Mouse (Mus musculus) hindbrain, postnatal 0 days (tissue): Measurements from ENCODE around the gene Wwtr1. TPM values are rescaled to one million over a fixed set of nuclear protein-coding genes. Genes with fewer than 3 reads are reported as not detected.
A peak's percentile ranks its signal among the peaks of the same experiment; 100 is the strongest.

Experiments
- ATAC-seq: fragments of 200-750 bp; cut with Nextera tagmentation; 2 replicates; pipeline ENCODE4 v1.8.0; 2017; ENCODE audit warnings: mild to moderate bottlenecking, moderate TSS enrichment, moderate library complexity
- DNase-seq: peaks from one replicate; pipeline ENCODE4 v3.0.0-alpha.2; 2015; ENCODE audit warnings: low spot score
- H3K27ac ChIP-seq: fragments of 300-500 bp; sonication (generic); 2 replicates; pipeline ENCODE4 v1.5.1; 2014; ENCODE audit warnings: mild to moderate bottlenecking
- H3K27me3 ChIP-seq: fragments of 300-500 bp; sonication (generic); 2 replicates; pipeline ENCODE4 v1.6.1; 2014; ENCODE audit warnings: low read length, mixed read lengths; ENCODE audit not compliant: insufficient read depth
- H3K36me3 ChIP-seq: fragments of 300-500 bp; sonication (generic); 2 replicates; pipeline ENCODE4 v1.6.1; 2014; ENCODE audit warnings: low read length, mixed read lengths; ENCODE audit not compliant: insufficient read depth
- H3K4me1 ChIP-seq: fragments of 300-500 bp; sonication (generic); 2 replicates; pipeline ENCODE4 v1.6.1; 2014; ENCODE audit warnings: antibody characterized with exemption, low read length, mixed read lengths; ENCODE audit not compliant: insufficient read depth
- H3K4me2 ChIP-seq: fragments of 300-500 bp; sonication (generic); 2 replicates; pipeline ENCODE4 v1.6.1; 2014; ENCODE audit warnings: low read depth, mild to moderate bottlenecking, low read length, moderate library complexity, mixed read lengths
- H3K4me3 ChIP-seq: fragments of 300-500 bp; sonication (generic); 2 replicates; pipeline ENCODE4 v1.5.1; 2014; ENCODE audit warnings: low read length
- H3K9ac ChIP-seq: fragments of 300-500 bp; sonication (generic); replicated peaks from 2 replicates; pipeline ENCODE4 v1.6.1; 2014; ENCODE audit warnings: mild to moderate bottlenecking, low read length, moderate library complexity, mixed read lengths
- H3K9me3 ChIP-seq: fragments of 300-500 bp; sonication (generic); 2 replicates; pipeline ENCODE4 v1.6.1; 2016; ENCODE audit warnings: low read length, mixed read lengths
- CTCF ChIP-seq: IDR thresholded peaks from 2 replicates; pipeline ENCODE4 v1.5.1; 2016; ENCODE audit warnings: antibody characterized with exemption, control low read depth, low read depth
- WGBS: fragments of 180-500 bp; shearing (Covaris S2); extraction: QIAGEN DNeasy Blood & Tissue Kit; methylation state at CpG from one replicate; pipeline ENCODE4 v1.1.7; 2014; 5-methylcytosine and 5-hydroxymethylcytosine counted together
- polyA plus RNA-seq: library from polyadenylated mRNA; unstranded; fragments of >200 nt; fragmentation: Nextera tagmentation; extraction: Ambion mirVana; gene quantifications from 2 replicates; pipeline ENCODE4 v1.2.1, GENCODE M21; 2015
- total RNA-seq: library from RNA; depleted of rRNA; stranded (reverse); fragments of >200 nt; gene quantifications from 2 replicates; pipeline ENCODE4 v1.2.3, GENCODE M21; 2014

The Wwtr1 gene
- total and polyA plus RNA-seq, 2 experiments from 2014 or later, result 11.1 to 33.1 TPM

DNA sequence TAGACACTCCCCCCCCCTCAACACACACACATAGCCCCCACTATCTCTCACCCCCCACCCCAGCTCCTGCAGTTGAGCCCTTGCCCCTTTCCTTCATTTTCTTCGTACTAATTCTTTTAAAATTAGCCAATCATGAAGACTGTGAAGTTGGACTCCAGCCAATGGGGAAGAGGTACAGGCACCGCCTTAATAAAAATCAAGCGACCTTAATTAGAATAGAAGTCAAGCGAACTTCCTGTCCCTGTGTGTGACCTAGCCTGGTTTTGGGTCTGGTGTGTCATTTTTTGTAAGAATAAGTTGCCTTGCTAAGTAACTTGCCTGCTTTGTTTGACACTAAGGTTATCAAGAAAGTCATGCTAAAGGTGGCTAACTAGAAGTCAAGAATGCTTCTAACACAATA is 26.9 kb upstream of the Wwtr1 start:
- no peak for TF ChIP-seq CTCF
- H3K4me1 ChIP-seq, result no peaks in the 10 kb centered on the region
- ATAC-seq, result no peak
- H3K9me3 ChIP-seq, result no peaks in the 10 kb centered on the region
- no peaks in the 10 kb centered on the region for H3K36me3 ChIP-seq
- H3K27ac ChIP-seq, result no peak overlapping the region
- no peak overlapping the region for H3K4me3 ChIP-seq
- H3K4me2 ChIP-seq, result no peak overlapping the region
- DNase-seq, result no peak
- 79% methylated on average over 4 of the region's 4 CpGs for WGBS
- no peaks in the 10 kb centered on the region for H3K27me3 ChIP-seq
- no peak overlapping the region for H3K9ac ChIP-seq

DNA sequence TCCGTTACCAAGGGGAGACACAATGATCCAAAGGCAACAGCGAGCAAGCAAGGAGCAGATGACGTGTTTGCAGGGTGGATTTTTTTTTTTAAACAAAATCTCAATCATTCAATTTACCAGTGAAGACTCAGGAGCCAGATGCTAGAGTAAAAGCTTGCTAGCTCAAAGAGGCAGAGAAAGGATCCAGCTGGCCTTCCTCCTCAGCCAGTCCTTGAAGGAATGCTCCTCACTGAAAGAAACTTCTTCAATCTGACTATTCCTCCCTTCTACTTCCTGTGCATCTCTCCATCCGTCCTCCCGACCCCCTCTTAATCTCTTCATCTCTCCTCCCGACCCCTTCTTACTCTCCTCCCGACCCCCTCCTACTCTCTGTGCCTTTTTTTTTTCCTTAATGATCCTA is 20.9 kb upstream of the Wwtr1 start:
- DNase-seq, result no peak
- Histone ChIP-seq H3K9me3 (no peaks in the 10 kb centered on the region), H3K4me2 (no peak overlapping the region), H3K4me1 (no peaks in the 10 kb centered on the region), H3K27ac (no peak overlapping the region), H3K36me3 (no peaks in the 10 kb centered on the region), H3K27me3 (no peaks in the 10 kb centered on the region), H3K9ac (no peak overlapping the region), H3K4me3 (no peak overlapping the region)
- 63% methylated on average over 7 of the region's 7 CpGs for WGBS
- TF ChIP-seq CTCF, result no peak
- no peak for ATAC-seq

DNA sequence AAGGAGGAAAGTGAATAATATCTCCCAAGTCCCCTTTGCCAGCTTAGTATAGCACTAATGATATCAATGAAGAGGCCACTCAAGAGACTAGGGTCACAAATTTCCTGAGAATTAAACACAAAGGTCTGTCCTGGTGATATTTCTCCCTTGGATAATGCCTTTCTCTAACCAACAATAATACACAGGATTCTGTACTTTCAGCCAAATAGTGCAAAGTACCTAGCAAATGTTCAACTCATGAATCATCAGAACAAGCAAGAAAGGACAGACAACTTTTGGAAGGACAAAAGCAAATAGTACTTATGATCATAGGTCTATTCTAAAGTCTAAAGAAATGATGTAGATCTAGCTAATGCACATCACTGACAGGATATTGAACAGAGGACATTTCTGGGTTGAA is 19.8 kb upstream of the Wwtr1 start:
- ATAC-seq (no peak), DNase-seq (no peak)
- Histone ChIP-seq H3K27me3 (no peaks in the 10 kb centered on the region), H3K9ac (no peak overlapping the region), H3K4me3 (no peak overlapping the region), H3K4me2 (no peak overlapping the region), H3K27ac (no peak overlapping the region), H3K9me3 (no peaks in the 10 kb centered on the region), H3K36me3 (no peaks in the 10 kb centered on the region), H3K4me1 (no peaks in the 10 kb centered on the region)
- TF ChIP-seq CTCF, result no peak

DNA sequence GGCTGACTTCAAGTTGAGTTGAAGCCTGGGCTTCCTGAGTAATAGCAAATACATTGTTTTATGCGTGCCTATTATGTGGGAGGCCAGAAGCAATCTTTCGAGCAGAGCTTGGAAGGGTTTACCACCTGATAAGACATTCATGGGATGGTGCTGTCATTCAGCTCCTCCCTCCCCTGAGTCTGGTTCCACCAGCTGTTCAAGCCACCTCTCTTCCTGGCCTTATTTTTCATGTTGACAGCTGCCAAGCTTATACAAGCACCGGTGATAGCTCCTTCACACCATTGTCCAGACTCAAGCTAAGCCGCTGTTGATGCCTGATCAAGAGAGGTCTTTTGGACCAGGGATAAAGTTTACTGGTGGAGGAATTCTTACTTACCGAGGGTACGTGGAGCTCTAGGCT is 10.3 kb upstream of the Wwtr1 start:
- WGBS, result 88% methylated on average over 6 of the region's 6 CpGs
- Histone ChIP-seq H3K9me3 (no peaks in the 10 kb centered on the region), H3K4me2 (no peak overlapping the region), H3K36me3 (no peaks in the 10 kb centered on the region), H3K4me1 (no peaks in the 10 kb centered on the region), H3K27me3 (no peaks in the 10 kb centered on the region), H3K9ac (no peak overlapping the region), H3K27ac (no peak overlapping the region), H3K4me3 (no peak overlapping the region)
- ATAC-seq, result no peak
- DNase-seq, result no peak
- no peak for TF ChIP-seq CTCF

DNA sequence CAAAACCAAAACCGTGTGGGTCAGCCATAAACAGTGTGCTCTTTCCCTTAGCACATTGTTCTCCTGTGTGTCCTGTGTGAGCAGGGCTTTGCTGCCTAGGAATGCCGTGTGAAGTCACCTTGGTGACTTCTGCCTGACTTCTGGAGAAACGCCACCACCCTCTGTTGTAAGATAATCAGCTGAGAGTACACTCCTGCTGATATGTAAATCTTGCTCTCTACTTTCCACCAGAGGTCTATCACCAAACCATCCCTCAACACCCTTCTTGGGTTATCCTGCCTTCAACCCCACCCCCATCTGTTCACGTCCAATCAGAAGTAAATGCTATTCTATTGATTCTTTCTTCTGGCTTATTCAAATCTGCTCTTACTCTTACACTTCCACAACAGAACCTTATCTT is 7.8 kb upstream of the Wwtr1 start:
- Histone ChIP-seq H3K36me3 (no peaks in the 10 kb centered on the region), H3K4me3 (no peak overlapping the region), H3K27ac (no peak overlapping the region), H3K27me3 (no peaks in the 10 kb centered on the region), H3K4me1 (no peaks in the 10 kb centered on the region), H3K4me2 (no peak overlapping the region), H3K9me3 (no peaks in the 10 kb centered on the region), H3K9ac (no peak overlapping the region)
- 59% methylated on average over 4 of the region's 4 CpGs for WGBS
- ATAC-seq (no peak), DNase-seq (no peak)
- no peak for TF ChIP-seq CTCF

DNA sequence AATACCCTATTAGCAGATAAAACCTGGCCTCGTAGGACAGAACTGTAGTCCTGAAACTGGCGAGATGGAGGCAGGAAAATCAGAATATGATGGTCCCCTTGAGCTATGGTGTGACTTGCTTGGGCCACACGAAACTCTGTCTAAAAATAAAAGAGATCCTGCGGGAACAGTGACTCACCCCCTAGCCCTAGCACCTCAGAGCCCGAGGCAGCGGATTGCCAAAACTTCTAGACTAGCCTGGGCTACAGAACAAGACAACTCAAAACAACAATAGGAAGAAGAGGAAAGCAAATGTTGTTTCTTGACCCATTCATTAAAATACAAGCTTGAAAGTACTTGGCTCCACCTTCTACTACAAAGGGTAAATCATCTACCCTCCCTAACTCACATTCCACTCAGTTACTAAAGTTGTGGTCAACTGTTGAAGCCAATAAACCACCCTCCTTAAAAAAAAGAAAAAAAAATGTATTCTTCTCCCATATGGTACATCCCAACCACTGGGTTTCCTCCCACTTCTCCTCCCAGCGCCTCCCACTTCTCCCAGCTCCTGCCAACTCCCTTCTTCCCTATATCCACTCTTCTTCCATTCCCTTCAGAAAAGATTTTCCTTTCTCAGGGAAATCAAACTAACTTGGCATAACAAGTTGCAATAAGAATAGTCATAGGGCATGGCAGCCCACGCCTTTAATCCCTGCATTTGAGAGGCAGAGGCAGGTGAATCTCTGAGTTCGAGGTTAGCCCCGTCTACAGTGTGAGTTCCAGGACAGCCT is 4.9 kb upstream of the Wwtr1 start:
- 0 out of 2 replicates have a peak, but pooled peaks cover 2% of the 10 kb centered on the region for H3K4me1 ChIP-seq
- DNase-seq, result no peak
- WGBS, result 92% methylated on average over 10 of the region's 10 CpGs
- no peak for ATAC-seq
- H3K9ac ChIP-seq, result no peak overlapping the region
- no peak overlapping the region for H3K4me2 ChIP-seq
- no peak overlapping the region for H3K27ac ChIP-seq
- H3K9me3 ChIP-seq, result no peaks in the 10 kb centered on the region
- H3K27me3 ChIP-seq, result no peaks in the 10 kb centered on the region
- TF ChIP-seq CTCF, result no peak
- H3K36me3 ChIP-seq, result no peaks in the 10 kb centered on the region
- no peak overlapping the region for H3K4me3 ChIP-seq

DNA sequence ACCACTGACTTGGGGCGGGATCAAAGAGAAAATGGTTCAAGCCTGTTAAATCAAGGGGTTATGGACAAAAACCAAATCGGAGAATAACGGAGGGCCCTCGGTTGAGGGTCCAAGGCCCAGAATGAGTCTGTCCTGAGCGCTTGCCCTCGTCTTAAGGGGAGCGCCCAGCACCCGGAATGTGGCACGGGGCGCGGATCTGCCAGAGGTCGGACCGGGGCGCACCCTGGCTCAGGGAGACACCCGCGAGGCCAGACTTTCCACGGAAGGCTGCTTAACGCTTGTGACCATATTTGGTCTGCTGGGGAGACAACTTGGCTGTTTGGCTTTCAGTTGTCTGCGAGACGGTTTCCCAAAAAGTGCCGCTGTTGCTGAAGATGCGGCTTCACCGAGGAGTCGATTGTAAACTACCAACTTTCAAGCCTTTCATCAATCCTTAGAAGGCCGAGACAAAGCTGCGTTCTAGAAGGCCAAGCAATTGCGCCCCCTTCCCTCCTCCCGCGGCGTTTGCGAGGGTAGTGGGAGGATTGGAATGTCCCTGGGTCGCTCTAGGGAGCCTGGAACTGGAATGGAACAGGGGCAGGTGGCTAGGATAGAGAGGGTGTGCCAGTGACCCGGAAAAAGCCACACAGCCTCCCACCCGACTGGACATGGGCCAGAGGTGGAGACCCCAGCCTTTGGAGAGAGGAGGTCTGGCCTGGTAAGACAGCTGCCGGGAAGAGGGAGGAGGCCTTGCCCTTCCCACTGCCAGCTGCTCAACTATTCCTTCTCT is 530 bp upstream of the Wwtr1 start:
- ATAC-seq, result peak; percentile 31
- WGBS, result under 1% methylated on average over 35 of the region's 35 CpGs
- Histone ChIP-seq H3K27ac (peak overlapping the region; percentile 80), H3K27me3 (no peaks in the 10 kb centered on the region), H3K9ac (peak overlapping the region; percentile 53), H3K4me1 (0 out of 2 replicates have a peak, but pooled peaks cover 2% of the 10 kb centered on the region), H3K9me3 (no peaks in the 10 kb centered on the region), H3K4me2 (peak overlapping the region; percentile 97), H3K36me3 (no peaks in the 10 kb centered on the region), H3K4me3 (peak overlapping the region; percentile 63)
- DNase-seq, result peak; percentile 56
- TF ChIP-seq CTCF, result peak; percentile 53
